Mouse (Mus musculus): ENCODE results near the gene Ugt1a2.

Gene Ugt1a2

DNA sequence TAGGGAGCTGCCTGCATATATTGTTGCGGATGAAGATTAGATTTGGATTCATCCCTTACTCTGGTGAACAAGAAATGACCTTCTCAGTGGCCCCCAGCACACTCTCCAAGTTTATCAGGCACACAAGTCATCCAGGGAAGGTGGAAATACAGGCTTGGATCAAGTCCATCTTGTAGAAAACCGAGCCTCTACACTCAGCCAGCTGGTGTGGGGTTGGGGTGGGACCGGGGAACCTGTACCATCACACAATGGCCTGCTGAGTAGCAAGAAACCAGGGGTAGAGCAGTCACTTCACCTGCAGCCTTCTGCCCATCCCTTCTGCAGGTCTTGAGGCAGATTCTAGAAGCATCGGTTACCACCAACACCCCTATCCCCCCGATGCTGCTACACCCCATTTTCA is 34.2 kb downstream of the Ugt1a2 start:
- no peak for DNase-seq (ENCODE audit: low read depth)

GRCm38 (mm10) chr1:88235046-88235893 is 34.9 kb downstream of the Ugt1a2 start:
- DNase-seq (ENCODE audit: low read depth): no peak

DNA sequence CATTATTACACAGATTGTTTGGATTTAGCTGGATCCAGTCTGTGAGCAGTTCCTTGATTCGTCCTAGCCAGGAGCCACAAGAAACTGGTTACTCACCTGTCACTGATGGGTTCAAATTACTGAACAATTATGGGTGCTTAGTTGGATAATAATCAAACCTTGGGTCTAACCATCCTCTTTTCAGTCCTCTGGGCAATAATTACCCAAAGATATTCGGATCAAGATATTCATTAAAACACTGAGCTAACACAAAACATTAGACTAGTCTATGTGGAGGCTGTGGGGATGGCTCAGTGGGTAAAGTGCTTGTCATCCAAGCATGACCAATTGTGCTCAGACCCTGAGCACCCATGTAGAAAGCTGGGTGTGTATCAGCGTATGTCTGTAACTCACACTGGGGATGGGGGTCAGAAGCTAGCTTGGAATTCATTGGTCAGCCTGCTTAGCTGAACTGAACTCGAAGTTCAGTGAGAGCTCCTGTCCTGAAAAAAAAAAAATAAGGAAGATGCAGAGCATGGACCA is 35.6 kb downstream of the Ugt1a2 start:
- no peak for DNase-seq (ENCODE audit: low read depth)

DNA sequence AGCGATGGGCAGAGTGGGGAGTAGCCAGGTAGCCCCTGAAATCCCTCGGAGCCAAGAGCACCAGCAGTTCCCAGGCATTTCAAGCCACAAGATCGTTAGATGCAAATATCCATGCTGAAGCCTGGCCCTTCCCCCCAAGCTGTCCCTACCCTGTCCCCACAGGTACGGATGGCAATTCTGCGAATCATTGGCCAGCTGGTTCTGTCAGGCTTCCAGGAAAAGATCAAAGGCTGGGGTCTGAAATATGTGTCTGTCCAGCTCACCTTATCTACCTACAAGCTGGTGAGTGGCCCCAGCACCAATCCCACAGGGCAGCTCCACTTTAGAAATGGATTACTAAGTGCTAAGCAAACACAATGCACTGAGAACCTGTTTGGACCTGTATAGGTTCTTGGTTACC is 36.9 kb downstream of the Ugt1a2 start:
- no peak for DNase-seq (ENCODE audit: low read depth)

DNA sequence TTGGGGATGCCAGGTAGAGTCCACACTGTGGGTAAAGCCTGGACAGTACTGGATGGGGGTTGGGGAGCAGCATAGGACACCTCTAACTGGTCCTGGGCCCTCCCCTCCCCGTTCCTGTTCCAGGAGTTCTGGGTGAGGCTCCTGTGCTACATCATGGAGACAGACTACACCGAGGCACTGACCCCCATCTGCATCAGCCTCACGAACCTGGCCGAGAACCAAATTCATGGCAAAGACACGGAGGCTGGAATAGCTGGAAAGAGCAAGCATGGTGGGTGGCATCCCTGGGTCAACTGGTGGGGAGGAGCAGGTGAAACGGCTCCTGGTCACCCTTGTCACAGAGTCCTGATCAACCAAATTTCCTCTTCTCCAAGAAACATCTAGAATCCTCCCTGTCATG is 38.4 kb downstream of the Ugt1a2 start:
- no peak for DNase-seq (ENCODE audit: low read depth)

DNA sequence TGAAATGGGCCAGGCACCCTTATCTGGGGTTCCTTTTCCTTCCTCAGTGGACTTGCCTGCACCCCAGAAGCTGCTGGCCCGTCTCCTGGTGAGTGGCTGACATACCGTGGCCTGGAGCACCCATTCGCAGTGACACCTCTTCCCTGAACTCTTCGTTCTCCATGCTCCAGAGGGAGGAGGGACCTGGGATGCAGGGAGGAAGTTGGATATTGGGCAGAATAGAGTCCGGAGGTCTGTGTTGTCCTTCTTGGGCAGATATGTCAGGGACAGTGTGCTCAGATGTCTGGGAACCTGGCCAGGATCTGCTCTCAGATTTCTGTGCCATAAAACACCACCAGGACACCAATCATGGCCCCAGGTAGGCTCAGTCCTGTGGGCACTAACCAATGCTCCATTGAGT is 39.7 kb downstream of the Ugt1a2 start:
- DNase-seq (ENCODE audit: low read depth): no peak

GRCm38 (mm10) chr1:88240579-88240978 is 40.2 kb downstream of the Ugt1a2 start:
- DNase-seq (ENCODE audit: low read depth): no peak

DNA sequence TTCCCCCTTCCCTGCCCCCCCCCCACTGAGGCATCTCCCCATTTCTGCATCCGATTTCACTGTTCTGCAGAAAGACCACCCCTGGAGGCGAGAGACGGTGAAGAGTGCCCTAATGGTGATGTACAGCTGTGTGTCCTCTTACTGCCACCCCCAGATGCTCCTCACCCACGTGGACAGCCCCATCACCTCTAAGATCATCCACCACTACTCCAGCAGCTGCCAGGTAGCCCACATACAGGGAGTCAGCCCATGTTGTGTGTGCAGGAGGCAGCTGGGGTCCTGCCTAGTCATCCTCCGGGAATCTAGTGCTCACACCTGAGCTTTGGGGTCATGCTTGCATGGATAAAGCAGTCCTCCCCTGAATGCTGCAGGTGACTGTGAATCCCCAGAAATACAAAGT is 43.5 kb downstream of the Ugt1a2 start:
- DNase-seq (ENCODE audit: low read depth): no peak

DNA sequence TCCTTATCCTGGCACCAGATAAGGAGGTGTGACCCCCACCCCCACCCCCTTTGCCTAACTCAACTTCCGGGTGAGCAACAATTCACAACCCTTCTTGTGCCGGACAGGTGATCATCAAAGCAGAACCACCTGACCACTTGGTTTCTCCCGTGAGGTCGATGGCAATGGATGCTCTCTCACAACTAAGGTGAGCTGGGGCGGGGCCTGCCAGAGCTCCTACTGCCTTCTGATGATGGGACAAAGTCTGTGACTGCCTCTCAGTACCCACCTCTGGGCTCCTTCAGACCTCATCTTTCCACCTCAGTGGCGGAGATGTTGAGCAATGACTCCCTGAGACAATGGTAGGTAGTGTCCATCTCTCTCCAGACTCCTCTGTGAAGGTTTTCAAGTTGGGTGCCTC is 45.5 kb downstream of the Ugt1a2 start:
- no peak for DNase-seq (ENCODE audit: low read depth)

GRCm38 (mm10) chr1:88246386-88246785 is 46.0 kb downstream of the Ugt1a2 start:
- DNase-seq (ENCODE audit: low read depth): no peak

DNA sequence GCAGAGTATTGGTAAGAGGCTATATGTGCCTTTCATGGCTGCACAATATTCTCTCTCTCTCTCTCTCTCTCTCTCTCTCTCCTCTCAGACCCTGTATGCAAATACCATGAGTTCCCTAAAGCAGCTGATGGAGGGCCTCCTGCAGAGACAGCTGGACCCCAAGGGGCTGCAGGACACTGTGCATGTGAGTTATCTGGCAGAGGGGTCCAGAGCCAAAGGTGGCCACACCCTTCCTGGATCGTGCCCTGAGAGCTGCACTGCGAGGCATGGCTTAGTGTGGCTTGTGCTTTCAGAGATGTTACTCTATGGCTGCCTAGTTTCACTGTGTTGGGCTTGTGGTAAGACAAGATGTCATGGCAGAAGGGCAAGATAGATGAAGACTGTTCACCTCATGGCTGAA is 47.3 kb downstream of the Ugt1a2 start:
- DNase-seq (ENCODE audit: low read depth): no peak

GRCm38 (mm10) chr1:88248658-88249057 is 48.3 kb downstream of the Ugt1a2 start:
- DNase-seq (ENCODE audit: low read depth): no peak

DNA sequence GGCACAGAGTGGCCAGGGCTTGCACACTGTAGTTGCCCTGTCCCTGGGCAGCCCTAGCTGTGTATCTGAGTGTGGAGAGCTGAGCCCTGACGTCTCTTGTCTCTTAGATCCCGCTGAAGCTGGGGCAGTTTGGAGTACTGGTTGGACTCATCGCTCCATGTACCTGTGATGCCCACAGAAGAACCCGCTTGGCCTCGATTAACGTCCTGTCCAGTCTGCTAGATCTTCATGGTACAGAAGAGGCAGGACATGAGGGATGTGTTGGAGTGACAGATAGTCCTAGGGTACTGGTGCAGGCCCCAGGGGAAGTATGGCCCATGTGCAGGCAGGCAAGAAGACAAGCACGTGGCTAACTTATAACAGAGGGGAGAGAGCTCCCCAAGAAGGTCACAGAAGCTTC is 49.2 kb downstream of the Ugt1a2 start:
- no peak for DNase-seq (ENCODE audit: low read depth)

- DNase-seq (ENCODE audit: low read depth): no peak
Observed at GRCm38 (mm10) chr1:88250023-88250422, 49.6 kb downstream of the Ugt1a2 start.

GRCm38 (mm10) chr1:88253106-88253505 is 52.7 kb downstream of the Ugt1a2 start:
- no peak for DNase-seq (ENCODE audit: low read depth)

GRCm38 (mm10) chr1:88253540-88253939 is 53.1 kb downstream of the Ugt1a2 start:
- no peak for DNase-seq (ENCODE audit: low read depth)

GRCm38 (mm10) chr1:88254793-88255465 is 54.5 kb downstream of the Ugt1a2 start:
- DNase-seq (ENCODE audit: low read depth): no peak

- no peak for DNase-seq (ENCODE audit: low read depth)
Observed at GRCm38 (mm10) chr1:88255466-88255857, 55.1 kb downstream of the Ugt1a2 start.

DNA sequence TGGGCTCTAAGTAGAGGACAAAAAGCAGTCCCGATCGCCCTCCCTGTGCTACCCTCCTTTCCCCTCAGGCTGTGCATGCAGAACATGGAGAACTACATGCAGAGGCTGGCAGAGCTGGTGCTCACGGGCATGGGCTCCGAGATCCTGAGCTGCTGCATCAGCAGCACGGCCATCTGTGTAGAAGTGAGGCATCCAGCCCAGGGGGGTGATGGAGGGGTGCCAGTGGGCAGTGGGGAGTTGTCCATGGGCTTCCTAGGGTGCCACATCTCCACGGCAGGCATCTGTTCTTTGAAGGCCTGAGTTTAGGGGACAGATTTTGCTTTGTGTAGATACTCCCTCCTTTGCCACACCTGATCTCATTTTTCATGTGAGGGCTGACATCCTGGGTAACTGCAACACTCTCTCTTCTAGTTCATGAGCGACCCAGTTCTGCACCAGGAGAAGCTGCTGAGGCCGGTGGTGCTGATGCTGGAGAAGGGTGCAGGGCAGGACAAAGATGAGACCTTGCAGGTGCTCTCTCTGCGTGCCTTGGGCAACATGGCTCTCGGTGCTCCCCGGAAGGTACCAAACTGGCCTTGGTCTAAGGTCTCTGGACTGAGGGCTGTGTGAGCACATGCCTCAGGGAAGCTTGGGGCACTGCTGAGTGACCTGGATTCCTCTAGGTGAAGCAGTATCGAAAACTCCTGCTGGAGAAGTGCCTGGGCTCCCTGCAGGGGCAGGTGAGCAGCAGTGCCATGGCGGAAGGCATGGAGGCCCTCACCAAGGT is 55.8 kb downstream of the Ugt1a2 start:
- no peak for DNase-seq (ENCODE audit: low read depth)

DNA sequence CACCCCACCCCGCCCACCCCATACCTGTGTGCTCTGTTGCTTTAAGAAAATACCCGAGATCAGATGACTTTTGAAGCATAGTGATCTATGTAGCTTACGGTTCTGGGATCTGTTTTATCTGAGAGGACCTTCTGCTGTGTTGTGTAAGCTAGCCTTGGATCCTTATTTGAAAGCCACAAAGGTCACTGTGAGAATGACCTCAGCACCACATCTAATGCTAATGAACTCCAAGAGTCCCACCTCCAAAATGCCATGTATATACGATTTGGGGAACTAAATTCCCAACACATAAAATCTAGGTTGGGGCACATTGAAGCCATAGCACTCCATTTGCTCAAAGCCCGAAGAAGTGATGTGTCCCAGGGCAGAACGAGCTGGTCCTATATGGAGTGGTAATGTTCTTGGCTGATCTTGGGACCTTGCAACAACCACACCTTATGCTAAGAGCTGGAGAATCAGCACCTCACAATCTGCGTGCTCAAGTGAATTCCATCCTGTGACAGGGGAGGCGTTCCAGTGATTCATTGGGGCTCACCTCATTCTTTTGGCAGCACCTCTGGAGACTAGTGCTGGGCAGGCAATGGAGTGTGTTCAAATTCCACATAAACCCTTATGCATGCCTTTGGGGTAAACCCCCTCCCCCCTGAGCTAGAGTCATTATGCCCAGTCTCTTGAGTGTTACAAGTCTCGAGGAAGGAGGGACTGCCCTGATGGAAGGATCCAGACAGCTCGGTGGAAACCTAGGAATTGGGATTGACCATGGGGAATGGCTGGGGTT is 56.7 kb downstream of the Ugt1a2 start:
- no peak for DNase-seq (ENCODE audit: low read depth)

DNA sequence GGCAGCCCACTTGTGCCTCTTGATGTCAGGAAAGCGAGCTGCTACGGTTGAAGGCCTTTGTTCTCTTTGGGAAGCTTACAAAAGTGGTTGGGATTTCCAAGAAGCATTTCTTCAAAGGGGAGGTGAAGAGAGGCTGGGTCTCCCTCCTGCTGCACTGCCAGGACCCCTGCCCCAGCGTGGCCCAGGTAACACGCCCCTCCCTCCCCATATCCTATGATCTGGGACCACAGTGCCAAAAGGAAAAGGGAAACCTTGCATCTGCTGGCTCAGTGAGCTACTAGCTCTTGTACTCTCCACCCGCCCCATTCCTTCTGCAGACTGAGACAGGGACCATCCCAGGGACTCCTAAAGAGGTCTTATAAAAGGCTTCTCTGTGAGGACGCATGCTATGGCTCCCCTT is 57.3 kb downstream of the Ugt1a2 start:
- no peak for DNase-seq (ENCODE audit: low read depth)

GRCm38 (mm10) chr1:88258361-88258760 is 58.0 kb downstream of the Ugt1a2 start:
- no peak for DNase-seq (ENCODE audit: low read depth)

Measured in c-Kit-positive CD71-positive TER-119-negative erythroid progenitor cells, embryonic 14.5 days (primary cell).